Mouse (Mus musculus) heart, adult 18-20 months (tissue): ENCODE measurements around the gene Pip4k2a. TPM values are rescaled to one million over a fixed set of nuclear protein-coding genes. Genes with fewer than 3 reads are reported as not detected.
"Not testable (repeated sequence)": the region's sequence is repeated elsewhere in the genome, so short reads cannot be mapped to it uniquely, and the experiment has no call there.

Source experiments
- DNase-seq, 2 experiments: peaks; one replicate each; pipeline ENCODE4 v3.0.0; 2021 to 2022; ENCODE audit warnings: mixed read lengths in 1 of 2
- total RNA-seq, 2 experiments: library from RNA; stranded (reverse); gene quantifications; 2 replicates each; pipeline ENCODE4 v1.2.3; 2021

Pip4k2a gene
- total RNA-seq, 2 experiments from 2014 or later, result 6.3 to 7.7 TPM

GRCm38 (mm10) chr2:18897742-18898256, 100.1 kb downstream of the Pip4k2a start:
- peak; percentile 35 to 72 for DNase-seq

- peak; percentile 54 to 58 for DNase-seq
Measured at GRCm38 (mm10) chr2:18896015-18896414, 101.9 kb downstream of the Pip4k2a start.

GRCm38 (mm10) chr2:18893336-18893735, 104.6 kb downstream of the Pip4k2a start:
- DNase-seq, result not testable (repeated sequence)

GRCm38 (mm10) chr2:18891991-18892537, 105.9 kb downstream of the Pip4k2a start:
- DNase-seq, result no peak

- DNase-seq, result no peak
Measured at GRCm38 (mm10) chr2:18890227-18891001, 107.5 kb downstream of the Pip4k2a start.

GRCm38 (mm10) chr2:18884277-18884676, 113.6 kb downstream of the Pip4k2a start:
- DNase-seq, result no peak

GRCm38 (mm10) chr2:18874626-18875025, 123.3 kb downstream of the Pip4k2a start:
- DNase-seq, result no peak

- DNase-seq, result no peak
Measured at GRCm38 (mm10) chr2:18874063-18874462, 123.9 kb downstream of the Pip4k2a start.

GRCm38 (mm10) chr2:18873440-18873839, 124.5 kb downstream of the Pip4k2a start:
- DNase-seq, result no peak

- DNase-seq, result peak; percentile 64 to 87
Measured at GRCm38 (mm10) chr2:18872797-18873196, 125.1 kb downstream of the Pip4k2a start.

GRCm38 (mm10) chr2:18871087-18871486, 126.8 kb downstream of the Pip4k2a start:
- no peak for DNase-seq

GRCm38 (mm10) chr2:18867069-18867468, 130.9 kb downstream of the Pip4k2a start:
- no peak for DNase-seq

GRCm38 (mm10) chr2:18864719-18865118, 133.2 kb downstream of the Pip4k2a start:
- no peak for DNase-seq

GRCm38 (mm10) chr2:18861607-18862158, 136.2 kb downstream of the Pip4k2a start:
- no peak for DNase-seq

- DNase-seq, result no peak
Measured at GRCm38 (mm10) chr2:18860686-18861085, 137.2 kb downstream of the Pip4k2a start.

GRCm38 (mm10) chr2:18857952-18858351, 140.0 kb downstream of the Pip4k2a start:
- DNase-seq, result no peak

GRCm38 (mm10) chr2:18856461-18856860, 141.5 kb downstream of the Pip4k2a start:
- DNase-seq, result no peak

- DNase-seq, result no peak
Measured at GRCm38 (mm10) chr2:18855246-18855645, 142.7 kb downstream of the Pip4k2a start.

GRCm38 (mm10) chr2:18853345-18853744, 144.6 kb downstream of the Pip4k2a start:
- DNase-seq, result no peak

GRCm38 (mm10) chr2:18850657-18851056, 147.3 kb downstream of the Pip4k2a start:
- DNase-seq, result no peak

GRCm38 (mm10) chr2:18848074-18848629, 149.8 kb downstream of the Pip4k2a start:
- no peak for DNase-seq

GRCm38 (mm10) chr2:18842527-18842926, 155.4 kb downstream of the Pip4k2a start:
- no peak for DNase-seq

- DNase-seq, result no peak
Measured at GRCm38 (mm10) chr2:18841051-18841450, 156.9 kb downstream of the Pip4k2a start.
